Mouse (Mus musculus): ENCODE results near the gene Wif1. TPM values are rescaled to one million over a fixed set of nuclear protein-coding genes. Genes with fewer than 3 reads are reported as not detected.
A peak's percentile ranks its signal among the peaks of the same experiment; 100 is the strongest.

The Wif1 gene
- polyA plus RNA-seq (2014; fragmentation: Nextera tagmentation; extraction: Ambion mirVana) = 7.5 and 8.9 TPM in 2 replicates

DNA sequence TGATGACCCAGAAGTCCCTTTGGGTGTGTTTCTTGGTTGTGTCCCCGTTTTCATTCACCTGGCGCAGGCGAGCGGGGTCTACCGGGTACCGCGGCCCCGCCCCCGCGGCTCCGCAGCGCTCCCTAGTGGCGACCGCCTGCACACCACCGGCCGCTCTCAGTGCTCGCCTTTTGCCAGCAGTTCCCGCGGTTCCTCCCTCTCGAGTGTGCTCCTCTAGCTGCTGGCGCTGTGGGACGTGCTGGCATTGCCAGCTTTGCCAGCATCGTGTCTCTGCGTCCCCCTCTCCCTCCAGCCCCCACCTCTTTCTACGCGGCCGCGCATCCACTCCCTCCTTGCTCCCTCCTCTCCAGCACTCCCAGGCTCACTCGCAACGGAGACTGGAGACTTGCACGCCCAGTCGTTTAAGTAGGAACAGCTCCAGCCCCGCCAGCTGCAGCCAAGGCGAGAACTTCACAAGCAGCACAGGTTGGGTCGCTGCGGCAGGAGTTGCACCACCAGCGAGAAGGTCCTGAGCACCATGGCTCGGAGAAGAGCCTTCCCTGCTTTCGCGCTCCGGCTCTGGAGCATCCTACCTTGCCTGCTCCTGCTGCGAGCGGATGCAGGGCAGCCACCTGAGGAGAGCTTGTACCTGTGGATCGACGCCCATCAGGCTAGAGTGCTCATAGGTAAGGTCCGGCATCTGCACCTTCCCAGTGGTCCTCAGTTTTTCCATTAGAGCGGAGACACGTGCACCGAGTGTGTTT lies at the start of gene Wif1:
Gene Wif1, plus strand, starts transcription at position 135 of the 743 bp plus-strand sequence.
- H3K9me3 ChIP-seq (ENCODE audit: low read depth, low read length) = no peaks in the 10 kb centered on the region
- ATAC-seq (ENCODE audit: insufficient read depth) (peak; percentile 93), DNase-seq (peak; percentile 85)
- H3K27me3 ChIP-seq (ENCODE audit: insufficient read depth, low read length) = peaks cover 22% of the 10 kb centered on the region
- H3K27ac ChIP-seq (ENCODE audit: low read depth) = no peak within 1 kb of the TSS
- no peaks in the 10 kb centered on the region for H3K36me3 ChIP-seq (ENCODE audit: insufficient read depth)
- peak within 1 kb of the TSS; percentile 91 for H3K4me2 ChIP-seq
- peak within 1 kb of the TSS; percentile 45 for H3K4me3 ChIP-seq (ENCODE audit: low read depth, low read length)
- peak within 1 kb of the TSS; percentile 33 for H3K9ac ChIP-seq
- TF ChIP-seq CTCF (IDR thresholded peaks at IDR 0.05; ENCODE audit: low read depth) = peak; percentile 82
- WGBS = under 1% methylated on average over 49 of the region's 49 CpGs
- H3K4me1 ChIP-seq (ENCODE audit: insufficient read depth) = no peaks in the 10 kb centered on the region; the same call in 1 of the 2 replicates

DNA sequence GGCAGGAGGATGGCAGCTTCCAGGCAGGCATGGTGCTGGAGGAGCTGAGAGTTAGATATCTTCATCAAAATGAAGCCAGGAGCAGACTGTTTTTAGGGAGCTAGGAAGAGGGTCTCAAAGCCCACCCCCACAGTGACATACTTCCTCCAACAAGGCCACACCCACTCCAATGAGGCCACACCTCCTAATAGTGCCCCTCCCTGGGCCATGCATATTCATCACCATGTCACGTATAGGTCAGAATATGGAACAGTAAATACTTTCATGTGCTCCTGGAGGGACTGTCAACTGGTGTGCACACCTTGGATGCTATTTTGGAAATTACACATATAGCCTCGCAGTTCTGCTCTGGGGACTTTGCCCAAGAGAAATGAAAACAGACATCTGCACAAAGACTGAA lies 31.6 kb upstream of the Wif1 start:
- ATAC-seq (ENCODE audit: insufficient read depth) (no peak), DNase-seq (no peak)
- no peak overlapping the region for H3K4me3 ChIP-seq (ENCODE audit: low read depth, low read length)
- H3K36me3 ChIP-seq (ENCODE audit: insufficient read depth) = no peaks in the 10 kb centered on the region
- H3K27ac ChIP-seq (ENCODE audit: low read depth) = no peak overlapping the region
- H3K4me2 ChIP-seq = no peak overlapping the region
- no peak overlapping the region for H3K9ac ChIP-seq
- H3K9me3 ChIP-seq (ENCODE audit: low read depth, low read length) = no peaks in the 10 kb centered on the region
- WGBS = 72% methylated on average over 2 of the region's 2 CpGs
- H3K4me1 ChIP-seq (ENCODE audit: insufficient read depth) = no peaks in the 10 kb centered on the region
- no peak for TF ChIP-seq CTCF (IDR thresholded peaks at IDR 0.05; ENCODE audit: low read depth)
- H3K27me3 ChIP-seq (ENCODE audit: insufficient read depth, low read length) = no peaks in the 10 kb centered on the region

DNA sequence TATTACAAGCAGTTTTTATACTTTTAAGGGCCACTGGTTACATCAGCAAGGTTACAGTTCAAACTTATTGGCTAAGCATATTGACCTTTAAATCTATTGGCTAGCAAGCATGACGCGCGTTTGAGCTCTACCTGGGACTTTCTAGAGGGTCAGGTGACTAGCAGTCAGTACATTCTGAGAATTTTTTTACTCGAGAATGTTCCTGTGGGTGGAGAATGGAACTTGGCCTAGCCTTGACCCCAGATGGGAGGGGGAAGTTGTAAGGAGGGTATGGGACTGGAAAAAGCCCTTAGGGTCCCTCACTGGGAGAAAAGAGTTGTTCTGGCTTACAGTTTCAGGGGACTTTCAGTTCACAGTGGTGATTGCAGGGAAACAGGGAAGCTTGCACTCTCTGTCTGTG lies 22.3 kb upstream of the Wif1 start:
- no peak for TF ChIP-seq CTCF (IDR thresholded peaks at IDR 0.05; ENCODE audit: low read depth)
- ATAC-seq (ENCODE audit: insufficient read depth) (no peak), DNase-seq (no peak)
- Histone ChIP-seq H3K27me3 (ENCODE audit: insufficient read depth, low read length) (no peaks in the 10 kb centered on the region), H3K27ac (ENCODE audit: low read depth) (no peak overlapping the region), H3K36me3 (ENCODE audit: insufficient read depth) (no peaks in the 10 kb centered on the region), H3K4me1 (ENCODE audit: insufficient read depth) (no peaks in the 10 kb centered on the region), H3K9me3 (ENCODE audit: low read depth, low read length) (peaks cover 3% of the 10 kb centered on the region; the same call in 1 of the 2 replicates), H3K4me3 (ENCODE audit: low read depth, low read length) (no peak overlapping the region), H3K9ac (no peak overlapping the region), H3K4me2 (no peak overlapping the region)
- 73% methylated on average over 4 of the region's 4 CpGs for WGBS

DNA sequence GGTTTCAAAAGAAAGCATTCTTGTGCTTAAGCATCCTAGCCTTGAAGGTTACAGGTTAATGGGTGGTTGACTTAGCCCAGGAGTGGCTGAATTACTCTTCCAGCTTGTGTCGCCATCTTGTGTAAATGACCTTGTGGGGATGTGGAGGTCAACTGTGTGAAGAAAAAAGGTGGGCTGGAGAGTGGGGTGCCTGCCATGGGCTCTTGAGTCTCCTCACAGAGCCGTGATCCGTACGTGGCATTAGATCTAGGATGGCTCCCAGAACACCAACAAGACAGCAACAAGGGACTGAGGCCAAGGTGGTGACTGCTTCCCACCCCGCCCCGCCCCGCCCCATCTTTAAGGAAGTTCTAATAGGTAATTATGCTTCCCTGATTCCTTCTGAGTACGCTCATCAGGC lies 17.5 kb upstream of the Wif1 start:
- H3K4me2 ChIP-seq = no peak overlapping the region
- no peaks in the 10 kb centered on the region for H3K36me3 ChIP-seq (ENCODE audit: insufficient read depth)
- peaks cover 3% of the 10 kb centered on the region; the same call in 1 of the 2 replicates for H3K9me3 ChIP-seq (ENCODE audit: low read depth, low read length)
- H3K4me1 ChIP-seq (ENCODE audit: insufficient read depth) = no peaks in the 10 kb centered on the region
- H3K27me3 ChIP-seq (ENCODE audit: insufficient read depth, low read length) = no peaks in the 10 kb centered on the region
- TF ChIP-seq CTCF (IDR thresholded peaks at IDR 0.05; ENCODE audit: low read depth) = no peak
- no peak overlapping the region for H3K9ac ChIP-seq
- no peak overlapping the region for H3K27ac ChIP-seq (ENCODE audit: low read depth)
- DNase-seq = no peak
- ATAC-seq (ENCODE audit: insufficient read depth) = no peak
- WGBS = 73% methylated on average over 8 of the region's 8 CpGs
- no peak overlapping the region for H3K4me3 ChIP-seq (ENCODE audit: low read depth, low read length)

DNA sequence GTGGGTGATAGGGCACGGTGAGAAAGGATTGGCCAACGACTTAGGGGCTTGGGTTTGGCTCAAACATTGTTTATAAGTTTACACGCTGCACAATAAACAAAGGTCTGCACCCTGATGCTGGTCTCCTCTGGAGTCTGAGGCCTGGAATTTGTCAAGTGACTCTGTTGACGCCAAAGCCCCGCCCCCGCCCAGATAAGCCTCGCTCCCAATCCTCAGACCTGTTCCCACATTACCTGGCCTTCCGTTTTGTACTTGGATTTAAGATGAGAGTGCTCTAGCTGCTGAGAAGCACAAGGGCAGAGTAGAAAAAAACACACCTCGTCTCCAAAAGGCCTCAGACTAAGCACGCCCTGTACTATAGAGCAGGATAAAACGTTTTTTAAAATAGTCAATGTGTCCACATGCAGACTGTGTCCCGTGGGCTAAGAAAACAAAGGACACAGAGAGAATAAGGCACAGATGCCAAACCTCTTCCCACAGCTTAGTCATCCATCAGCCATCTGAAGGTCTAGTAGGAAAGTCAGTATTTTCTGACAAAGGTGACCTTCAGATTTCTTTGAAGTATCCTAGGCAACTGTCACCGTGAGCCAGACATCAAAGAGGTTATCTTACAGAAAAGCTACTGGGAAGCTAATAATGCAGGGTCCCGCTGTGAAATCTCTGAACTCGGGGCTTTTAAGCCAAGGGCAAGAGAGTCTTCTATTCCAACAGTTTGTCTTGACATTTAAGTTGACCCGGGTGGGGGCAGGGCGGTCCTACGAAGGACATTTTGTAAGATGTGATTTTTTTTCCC lies 16.9 kb upstream of the Wif1 start:
- Histone ChIP-seq H3K27me3 (ENCODE audit: insufficient read depth, low read length) (no peaks in the 10 kb centered on the region), H3K4me1 (ENCODE audit: insufficient read depth) (no peaks in the 10 kb centered on the region), H3K4me2 (no peak overlapping the region), H3K36me3 (ENCODE audit: insufficient read depth) (no peaks in the 10 kb centered on the region), H3K4me3 (ENCODE audit: low read depth, low read length) (no peak overlapping the region), H3K9me3 (ENCODE audit: low read depth, low read length) (peaks cover 3% of the 10 kb centered on the region; the same call in 1 of the 2 replicates), H3K27ac (ENCODE audit: low read depth) (no peak overlapping the region), H3K9ac (no peak overlapping the region)
- ATAC-seq (ENCODE audit: insufficient read depth) (no peak), DNase-seq (no peak)
- WGBS = 10% methylated on average over 18 of the region's 18 CpGs
- TF ChIP-seq CTCF (IDR thresholded peaks at IDR 0.05; ENCODE audit: low read depth) = no peak

DNA sequence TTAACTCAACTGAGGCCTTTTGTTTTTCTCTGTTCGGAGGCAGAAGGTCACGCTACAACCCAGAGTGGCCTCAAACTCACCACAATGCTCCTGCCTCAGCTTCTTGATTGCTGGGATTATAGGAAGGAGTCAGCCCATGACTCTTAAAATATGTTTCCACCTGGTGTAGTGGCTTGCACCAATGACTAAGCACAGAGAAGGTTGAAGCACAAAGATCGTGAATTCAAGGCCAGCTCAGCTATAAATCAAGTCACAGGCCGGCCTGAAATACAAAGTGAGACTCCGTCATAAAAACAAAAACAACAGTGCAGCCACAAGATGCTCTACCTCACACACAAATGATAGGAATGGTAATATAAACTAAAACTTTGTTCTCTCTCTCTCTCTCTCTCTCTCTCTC lies 10.8 kb upstream of the Wif1 start:
- no peak overlapping the region for H3K27ac ChIP-seq (ENCODE audit: low read depth)
- no peak for DNase-seq
- no peaks in the 10 kb centered on the region for H3K4me1 ChIP-seq (ENCODE audit: insufficient read depth)

DNA sequence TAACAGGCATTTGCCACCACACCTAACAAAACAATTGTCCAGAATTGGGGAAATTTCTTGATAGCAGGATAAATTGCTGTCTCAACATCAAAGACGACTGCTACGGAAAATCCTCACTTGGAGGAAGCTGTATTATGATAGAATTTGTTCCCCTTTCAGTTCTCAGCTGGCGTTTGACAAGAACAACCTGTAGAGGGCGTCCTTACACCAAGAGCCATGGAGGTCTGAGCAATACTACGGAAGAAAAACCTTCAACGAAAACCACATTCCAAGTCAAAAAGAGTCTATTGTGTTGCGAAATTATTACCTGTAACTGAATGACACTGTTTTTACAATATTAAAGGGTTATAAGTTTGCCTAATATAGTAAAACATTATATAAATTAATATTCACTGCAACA lies 2.0 kb upstream of the Wif1 start:
- Histone ChIP-seq H3K4me1 (ENCODE audit: insufficient read depth) (no peaks in the 10 kb centered on the region; the same call in 1 of the 2 replicates), H3K9ac (no peak overlapping the region), H3K27me3 (ENCODE audit: insufficient read depth, low read length) (peaks cover 21% of the 10 kb centered on the region), H3K4me2 (no peak overlapping the region), H3K27ac (ENCODE audit: low read depth) (no peak overlapping the region), H3K9me3 (ENCODE audit: low read depth, low read length) (no peaks in the 10 kb centered on the region), H3K4me3 (ENCODE audit: low read depth, low read length) (no peak overlapping the region), H3K36me3 (ENCODE audit: insufficient read depth) (no peaks in the 10 kb centered on the region)
- DNase-seq (peak; percentile 87), ATAC-seq (ENCODE audit: insufficient read depth) (no peak)
- 12% methylated on average over 7 of the region's 7 CpGs for WGBS
- TF ChIP-seq CTCF (IDR thresholded peaks at IDR 0.05; ENCODE audit: low read depth) = peak; percentile 74

More for the DNA sequence above, 10.8 kb upstream of the Wif1 start:
- no peaks in the 10 kb centered on the region for H3K27me3 ChIP-seq (ENCODE audit: insufficient read depth, low read length)
- H3K9ac ChIP-seq = no peak overlapping the region
- no peak overlapping the region for H3K4me2 ChIP-seq
- no peak for TF ChIP-seq CTCF (IDR thresholded peaks at IDR 0.05; ENCODE audit: low read depth)
- H3K36me3 ChIP-seq (ENCODE audit: insufficient read depth) = no peaks in the 10 kb centered on the region
- no peak for ATAC-seq (ENCODE audit: insufficient read depth)
- no peaks in the 10 kb centered on the region for H3K9me3 ChIP-seq (ENCODE audit: low read depth, low read length)
- WGBS = 51% methylated on average over 5 of the region's 5 CpGs
- H3K4me3 ChIP-seq (ENCODE audit: low read depth, low read length) = no peak overlapping the region
